Mouse (Mus musculus) MEL (cell line): ENCODE results near the gene Olfr763.

Source experiments
- CTCF ChIP-seq, 3 experiments: IDR thresholded peaks in 2 of 3; conservative IDR thresholded peaks in 1 of 3; 2 replicates each; pipeline ENCODE4 v1.5.1; 2011 to 2012; ENCODE audit warnings: low read length in 3 of 3, low read depth in 2 of 3, mild to moderate bottlenecking in 2 of 3, improper control_type of control experiment in 1 of 3, inconsistent platforms in 1 of 3, mixed read lengths in 1 of 3, moderate library complexity in 1 of 3; ENCODE audit not compliant: control insufficient read depth in 1 of 3, insufficient read depth in 1 of 3, poor library complexity in 1 of 3, severe bottlenecking in 1 of 3
- E2F4 ChIP-seq: IDR thresholded peaks from 2 replicates; pipeline ENCODE4 v1.6.1; 2011; ENCODE audit warnings: low read depth, low read length, improper control_type of control experiment, borderline replicate concordance
- EP300 ChIP-seq, 2 experiments: IDR thresholded peaks; 2 replicates each; pipeline ENCODE4 v1.6.1; 2011; ENCODE audit warnings: improper control_type of control experiment in 2 of 2, low read length in 2 of 2, low read depth in 1 of 2, mild to moderate bottlenecking in 1 of 2
- GATA1 ChIP-seq: IDR thresholded peaks from 2 replicates; pipeline ENCODE4 v1.6.1; 2011; ENCODE audit warnings: low read depth, low read length, improper control_type of control experiment
- HCFC1 ChIP-seq: IDR thresholded peaks from 2 replicates; pipeline ENCODE4 v1.6.1; 2012; ENCODE audit warnings: low read depth, mild to moderate bottlenecking, inconsistent platforms, low read length, improper control_type of control experiment, moderate library complexity
- MAFK ChIP-seq: IDR thresholded peaks from 2 replicates; pipeline ENCODE4 v1.6.1; 2011; ENCODE audit warnings: low read depth, mild to moderate bottlenecking, low read length, improper control_type of control experiment, borderline replicate concordance
- MXI1 ChIP-seq: IDR thresholded peaks from 2 replicates; pipeline ENCODE4 v1.6.1; 2011; ENCODE audit warnings: mild to moderate bottlenecking, low read depth, low read length, improper control_type of control experiment
- NRF1 ChIP-seq: IDR thresholded peaks from 2 replicates; pipeline ENCODE4 v1.6.1; 2014; ENCODE audit warnings: low read depth, mild to moderate bottlenecking, inconsistent platforms, low read length, improper control_type of control experiment, moderate library complexity; ENCODE audit not compliant: poor library complexity, insufficient read depth, severe bottlenecking
- POLR2A ChIP-seq, 2 experiments: IDR thresholded peaks; 2 replicates each; pipeline ENCODE4 v1.6.1; 2011 to 2012; ENCODE audit warnings: low read length in 2 of 2, mild to moderate bottlenecking in 2 of 2, control low read depth in 1 of 2, improper control_type of control experiment in 1 of 2, low read depth in 1 of 2, moderate library complexity in 1 of 2; ENCODE audit not compliant: control insufficient read depth in 1 of 2, insufficient read depth in 1 of 2, poor library complexity in 1 of 2
- SIN3A ChIP-seq: IDR thresholded peaks from 2 replicates; pipeline ENCODE4 v1.6.1; 2012; ENCODE audit warnings: low read length, improper control_type of control experiment, inconsistent platforms

DNA sequence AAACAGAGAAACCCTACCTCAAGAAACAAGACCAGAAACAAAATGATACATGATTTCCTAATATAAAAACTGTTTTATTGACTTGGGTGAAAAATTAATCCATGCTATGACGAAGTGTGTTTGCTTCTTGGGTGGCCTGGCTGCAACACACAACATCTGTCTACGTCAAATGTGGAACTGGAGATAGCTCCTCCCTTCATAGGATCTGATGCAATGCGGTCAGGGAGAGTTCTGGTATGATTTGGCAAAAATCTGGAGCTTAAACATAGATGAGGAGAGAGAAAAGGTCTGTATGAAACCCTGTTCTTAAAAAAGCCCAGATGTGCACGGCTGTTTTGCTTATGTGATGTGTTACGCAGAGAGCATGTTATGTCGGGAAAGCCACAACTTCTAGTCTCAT is 44.7 kb upstream of the Olfr763 start:
- TF ChIP-seq E2F4 (no peak), POLR2A (IDR thresholded peaks at IDR 0.05; ENCODE audit: control insufficient read depth in 1 of 2, insufficient read depth in 1 of 2, low read depth in 1 of 2, low read length in 2 of 2, poor library complexity in 1 of 2) (no peak), EP300 (IDR thresholded peaks at IDR 0.05; ENCODE audit: low read depth in 1 of 2, low read length in 2 of 2) (no peak), CTCF (IDR thresholded peaks at IDR 0.05 in 2 of 3, conservative IDR thresholded peaks at IDR 0.05 in 1 of 3; ENCODE audit: control insufficient read depth in 1 of 3, insufficient read depth in 1 of 3, low read depth in 2 of 3, low read length in 3 of 3, poor library complexity in 1 of 3, severe bottlenecking in 1 of 3) (no peak), NRF1 (no peak), HCFC1 (no peak), MAFK (no peak), GATA1 (no peak), MXI1 (no peak), SIN3A (no peak)
